Mouse (Mus musculus) liver, adult (tissue): Measurements from ENCODE around the gene Tff2.

Experiments
- GATA4 ChIP-seq: IDR thresholded peaks from 2 replicates; pipeline ENCODE4 v1.6.1; 2014; ENCODE audit warnings: mild to moderate bottlenecking, low read length; ENCODE audit not compliant: insufficient replicate concordance

The Tff2 gene

GRCm38 (mm10) chr17:31153785-31154184, 9.7 kb upstream of the Tff2 start:
- TF ChIP-seq GATA4 = no peak

- no peak for TF ChIP-seq GATA4
Measured at GRCm38 (mm10) chr17:31152966-31153499, 9.0 kb upstream of the Tff2 start.

- TF ChIP-seq GATA4 = no peak
Measured at GRCm38 (mm10) chr17:31152512-31152911, 8.4 kb upstream of the Tff2 start.

GRCm38 (mm10) chr17:31145998-31146397, 1.9 kb upstream of the Tff2 start:
- no peak for TF ChIP-seq GATA4

GRCm38 (mm10) chr17:31142116-31142515, 2.0 kb downstream of the Tff2 start:
- no peak for TF ChIP-seq GATA4

- no peak for TF ChIP-seq GATA4
Measured at GRCm38 (mm10) chr17:31138398-31138797, 5.7 kb downstream of the Tff2 start.

GRCm38 (mm10) chr17:31136821-31137220, 7.3 kb downstream of the Tff2 start:
- TF ChIP-seq GATA4 = no peak

- TF ChIP-seq GATA4 = no peak
Measured at GRCm38 (mm10) chr17:31136291-31136690, 7.8 kb downstream of the Tff2 start.

GRCm38 (mm10) chr17:31134913-31135312, 9.2 kb downstream of the Tff2 start:
- no peak for TF ChIP-seq GATA4

GRCm38 (mm10) chr17:31133776-31134175, 10.3 kb downstream of the Tff2 start:
- TF ChIP-seq GATA4 = no peak; the same call in 1 of the 2 replicates

- no peak for TF ChIP-seq GATA4
Measured at GRCm38 (mm10) chr17:31131269-31131821, 12.7 kb downstream of the Tff2 start.

GRCm38 (mm10) chr17:31129452-31129851, 14.6 kb downstream of the Tff2 start, which contains the start of gene Tff3:
Gene Tff3 (minus strand): TSS chr17:31129646.
- no peak for TF ChIP-seq GATA4

- TF ChIP-seq GATA4 = no peak
Measured at GRCm38 (mm10) chr17:31128708-31129318, 15.3 kb downstream of the Tff2 start.

- no peak for TF ChIP-seq GATA4
Measured at GRCm38 (mm10) chr17:31125548-31126266, 18.4 kb downstream of the Tff2 start.

- no peak for TF ChIP-seq GATA4
Measured at GRCm38 (mm10) chr17:31121975-31122374, 22.1 kb downstream of the Tff2 start.

- TF ChIP-seq GATA4 = no peak
Measured at GRCm38 (mm10) chr17:31119429-31119828, 24.7 kb downstream of the Tff2 start.
